Mouse (Mus musculus) limb, embryonic 11.5 days (tissue): Measurements from ENCODE around the gene Taf8. TPM values are rescaled to one million over a fixed set of nuclear protein-coding genes. Genes with fewer than 3 reads are reported as not detected.

Experiments
- ATAC-seq: fragments of 200-750 bp; cut with Nextera tagmentation; 2 replicates; pipeline ENCODE4 v1.8.0; 2017; ENCODE audit warnings: low read depth; ENCODE audit not compliant: insufficient number of reproducible peaks, low FRiP score, low TSS enrichment
- DNase-seq: peaks from one replicate; pipeline ENCODE4 v3.0.0-alpha.2; 2015; ENCODE audit warnings: low spot score
- H3K27ac ChIP-seq: fragments of 300-500 bp; sonication (generic); replicated peaks from 2 replicates; pipeline ENCODE4 v1.5.1; 2014; ENCODE audit warnings: low read depth, mild to moderate bottlenecking, low read length
- H3K27me3 ChIP-seq: fragments of 300-500 bp; sonication (generic); 2 replicates; pipeline ENCODE4 v1.6.1; 2014; ENCODE audit warnings: mild to moderate bottlenecking, low read length, mixed read lengths; ENCODE audit not compliant: control insufficient read depth, insufficient read depth
- H3K36me3 ChIP-seq: fragments of 300-500 bp; sonication (generic); 2 replicates; pipeline ENCODE4 v1.6.1; 2014; ENCODE audit warnings: mild to moderate bottlenecking, low read length, moderate library complexity, mixed read lengths; ENCODE audit not compliant: control insufficient read depth, insufficient read depth
- H3K4me1 ChIP-seq: fragments of 300-500 bp; sonication (generic); 2 replicates; pipeline ENCODE4 v1.6.1; 2014; ENCODE audit warnings: low read length, mixed read lengths; ENCODE audit not compliant: control insufficient read depth, insufficient read depth
- H3K4me2 ChIP-seq: fragments of 300-500 bp; sonication (generic); 2 replicates; pipeline ENCODE4 v1.6.1; 2014; ENCODE audit warnings: low read depth, mild to moderate bottlenecking, moderate library complexity; ENCODE audit not compliant: severe bottlenecking
- H3K4me3 ChIP-seq: fragments of 300-500 bp; sonication (generic); 2 replicates; pipeline ENCODE4 v1.5.1; 2014; ENCODE audit warnings: low read depth, low read length
- H3K9ac ChIP-seq: fragments of 300-500 bp; sonication (generic); 2 replicates; pipeline ENCODE4 v1.6.1; 2014; ENCODE audit warnings: mild to moderate bottlenecking, low read length
- H3K9me3 ChIP-seq: fragments of 300-500 bp; sonication (generic); 2 replicates; pipeline ENCODE4 v1.6.1; 2016; ENCODE audit warnings: low read length; ENCODE audit not compliant: control insufficient read depth
- WGBS: fragments of 180-500 bp; shearing (Covaris S2); extraction: QIAGEN DNeasy Blood & Tissue Kit; methylation state at CpG from one replicate; pipeline ENCODE4 v1.1.7; 2014; 5-methylcytosine and 5-hydroxymethylcytosine counted together
- polyA plus RNA-seq: library from polyadenylated mRNA; unstranded; fragments of >200 nt; fragmentation: Nextera tagmentation; extraction: Ambion mirVana; gene quantifications from 2 replicates; pipeline ENCODE4 v1.2.1, GENCODE M21; 2014

Taf8 gene
- polyA plus RNA-seq, 1 experiment from 2014 or later: 33.7 TPM

DNA sequence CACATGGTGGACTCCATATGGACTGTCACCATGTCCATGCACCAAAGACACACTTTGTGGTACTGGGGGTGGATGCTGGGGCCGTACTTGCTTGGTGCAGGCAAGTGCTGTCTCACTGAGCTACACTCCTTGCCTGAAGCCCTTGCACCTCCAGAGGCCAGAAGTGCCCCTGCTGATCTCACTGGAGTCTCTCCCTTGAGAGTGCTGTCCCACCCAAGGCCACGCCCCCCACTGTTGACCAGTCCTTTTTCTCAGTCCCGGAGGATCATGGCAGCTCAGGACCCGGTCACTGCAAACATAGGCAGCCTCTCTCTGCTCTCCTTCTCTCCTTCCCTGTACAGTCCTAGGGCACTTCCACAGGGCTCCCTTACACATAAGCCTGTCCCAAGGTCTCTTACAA lies 27.8 kb downstream of the Taf8 start:
- no peaks in the 10 kb centered on the region for H3K4me1 ChIP-seq
- no peak overlapping the region for H3K4me3 ChIP-seq
- no peaks in the 10 kb centered on the region for H3K36me3 ChIP-seq
- H3K4me2 ChIP-seq: no peak overlapping the region
- ATAC-seq: no peak
- 91% methylated on average over 4 of the region's 4 CpGs for WGBS
- H3K27ac ChIP-seq: no peak overlapping the region
- H3K9ac ChIP-seq: no peak overlapping the region
- no peak for DNase-seq
- H3K27me3 ChIP-seq: peaks cover 6% of the 10 kb centered on the region
- H3K9me3 ChIP-seq: no peaks in the 10 kb centered on the region

DNA sequence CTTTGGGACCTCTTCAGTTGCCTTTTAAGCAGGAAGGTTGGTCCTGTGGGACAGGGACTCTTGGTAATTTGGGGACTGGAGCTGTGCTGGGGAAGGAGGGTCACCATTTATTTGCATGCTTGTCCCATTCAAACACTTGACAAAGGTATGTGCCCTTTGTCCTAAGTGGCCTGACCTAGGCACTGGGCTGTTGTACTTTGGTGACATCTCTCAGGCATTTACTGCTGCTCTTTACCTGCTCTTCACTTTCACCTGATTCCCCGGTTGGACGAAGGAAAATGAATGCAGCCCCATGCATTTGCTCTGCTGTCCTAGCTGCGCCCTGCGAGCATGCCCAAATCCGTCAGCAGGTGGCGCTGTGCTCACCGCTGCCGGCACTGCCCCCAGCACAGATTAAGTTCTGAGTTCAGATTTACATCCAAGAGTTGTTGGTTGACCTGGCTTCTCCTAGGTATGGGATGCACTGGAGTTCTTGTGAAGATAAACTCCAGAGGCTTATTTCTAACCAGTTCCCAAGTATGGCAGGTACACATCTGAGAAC lies 28.6 kb downstream of the Taf8 start:
- no peak for ATAC-seq
- H3K27me3 ChIP-seq: peaks cover 14% of the 10 kb centered on the region
- peak; percentile 69 for DNase-seq

DNA sequence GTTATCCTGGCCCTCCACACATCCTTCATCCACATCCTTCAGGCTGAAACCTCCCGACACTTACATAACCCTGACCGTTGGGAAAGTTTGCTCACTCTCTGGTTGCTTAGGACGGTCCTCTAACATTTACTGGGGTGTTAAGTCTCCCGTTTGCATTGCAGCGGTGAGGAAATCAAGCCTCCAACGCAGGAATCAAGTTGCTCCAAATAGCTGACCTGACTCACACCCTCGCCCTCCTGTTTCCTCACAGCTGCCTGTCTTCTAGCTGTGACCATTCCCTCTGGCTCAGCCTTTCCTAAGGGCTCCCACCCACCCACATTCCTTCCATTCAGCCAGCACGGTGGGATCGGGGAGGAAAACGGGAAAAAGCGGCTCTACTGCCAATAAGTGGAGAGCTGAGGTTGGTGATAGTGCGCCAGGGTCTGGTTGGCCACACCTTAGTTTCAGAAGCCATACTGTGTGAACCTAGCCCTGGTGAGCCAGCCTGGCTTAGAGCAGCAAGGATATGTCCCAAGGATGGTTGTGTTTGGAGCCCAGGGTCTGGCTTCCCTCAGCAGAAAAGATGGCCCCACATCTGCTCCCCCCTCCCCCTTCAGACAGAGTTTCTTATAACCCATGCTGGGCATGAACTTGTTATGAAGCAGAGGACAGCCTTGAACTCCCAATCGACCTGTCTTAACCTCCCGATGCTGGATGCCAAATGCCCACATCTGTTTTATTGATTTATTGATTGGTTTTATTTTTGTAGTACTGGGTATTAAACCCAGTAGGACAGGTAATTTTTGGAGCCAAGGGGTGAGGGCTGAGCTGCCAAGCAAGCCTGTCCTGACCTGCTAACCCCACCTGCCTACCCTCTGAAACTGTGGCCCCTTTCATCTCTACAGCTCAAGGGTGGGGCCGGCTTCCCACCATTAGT lies 29.4 kb downstream of the Taf8 start:
- peaks cover 22% of the 10 kb centered on the region for H3K27me3 ChIP-seq
- H3K4me3 ChIP-seq: no peak overlapping the region
- H3K9me3 ChIP-seq: no peaks in the 10 kb centered on the region
- no peak overlapping the region for H3K27ac ChIP-seq
- ATAC-seq (no peak), DNase-seq (no peak)
- WGBS: 35% methylated on average over 15 of the region's 15 CpGs
- H3K4me2 ChIP-seq: no peak overlapping the region
- no peak overlapping the region for H3K9ac ChIP-seq
- no peaks in the 10 kb centered on the region for H3K4me1 ChIP-seq
- H3K36me3 ChIP-seq: no peaks in the 10 kb centered on the region

More for the DNA sequence above, 28.6 kb downstream of the Taf8 start:
- no peaks in the 10 kb centered on the region for H3K36me3 ChIP-seq
- no peaks in the 10 kb centered on the region for H3K9me3 ChIP-seq
- H3K27ac ChIP-seq: no peak overlapping the region
- H3K4me3 ChIP-seq: no peak overlapping the region
- H3K9ac ChIP-seq: no peak overlapping the region
- WGBS: 10% methylated on average over 8 of the region's 8 CpGs
- no peaks in the 10 kb centered on the region for H3K4me1 ChIP-seq
- no peak overlapping the region for H3K4me2 ChIP-seq

DNA sequence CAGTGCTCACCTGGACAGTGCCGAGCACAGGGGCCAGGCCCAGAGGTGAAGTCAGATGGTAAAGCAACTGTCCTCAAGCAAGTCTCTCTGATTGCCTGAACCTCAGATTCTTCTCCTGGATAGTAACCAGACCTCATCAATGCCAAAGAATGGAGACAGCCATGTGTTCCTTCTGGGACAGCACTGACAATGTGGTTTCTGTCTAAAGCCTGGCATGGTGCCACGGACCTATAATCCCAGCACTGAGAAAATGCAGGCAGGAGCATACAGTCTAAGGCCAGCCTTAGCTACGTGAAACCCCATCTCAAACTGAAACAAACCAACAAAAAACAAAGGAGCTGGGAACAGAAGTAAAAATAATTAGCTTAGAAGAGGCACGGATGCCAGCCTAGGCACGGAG lies 31.4 kb downstream of the Taf8 start:
- DNase-seq: no peak
- no peak overlapping the region for H3K4me2 ChIP-seq
- peaks cover 4% of the 10 kb centered on the region; the same call in 1 of the 2 replicates for H3K4me1 ChIP-seq

DNA sequence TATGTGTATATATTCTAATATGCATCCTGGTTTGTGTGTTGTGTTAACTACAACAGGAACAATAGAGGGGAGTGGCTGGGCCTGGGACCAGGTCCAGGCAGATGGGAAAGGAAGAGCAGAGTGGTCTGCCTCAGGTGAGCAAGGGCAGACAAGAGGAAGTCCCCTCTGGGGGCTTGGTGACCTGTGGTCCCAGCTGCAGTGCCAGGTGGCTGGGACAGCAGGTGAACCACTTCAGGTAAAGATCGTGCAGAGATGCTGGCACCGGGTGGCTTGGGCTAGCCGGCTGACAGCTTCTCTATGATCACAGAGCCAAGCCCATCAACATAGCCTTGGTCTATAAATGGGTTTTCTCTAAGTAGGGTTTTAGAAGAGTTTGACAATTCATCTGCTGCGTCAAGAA lies 32.0 kb downstream of the Taf8 start:
- 96% methylated on average over 4 of the region's 4 CpGs for WGBS
- Histone ChIP-seq H3K4me1 (peaks cover 4% of the 10 kb centered on the region; the same call in 1 of the 2 replicates), H3K9me3 (no peaks in the 10 kb centered on the region), H3K9ac (no peak overlapping the region), H3K27ac (no peak overlapping the region), H3K4me2 (no peak overlapping the region), H3K36me3 (no peaks in the 10 kb centered on the region), H3K27me3 (peaks cover 38% of the 10 kb centered on the region), H3K4me3 (no peak overlapping the region)
- DNase-seq (no peak), ATAC-seq (no peak)

More for the DNA sequence above, 31.4 kb downstream of the Taf8 start:
- Histone ChIP-seq H3K9ac (no peak overlapping the region), H3K27me3 (peaks cover 38% of the 10 kb centered on the region), H3K36me3 (no peaks in the 10 kb centered on the region), H3K27ac (no peak overlapping the region), H3K9me3 (no peaks in the 10 kb centered on the region), H3K4me3 (no peak overlapping the region)
- 85% methylated on average over 5 of the region's 5 CpGs for WGBS
- no peak for ATAC-seq

DNA sequence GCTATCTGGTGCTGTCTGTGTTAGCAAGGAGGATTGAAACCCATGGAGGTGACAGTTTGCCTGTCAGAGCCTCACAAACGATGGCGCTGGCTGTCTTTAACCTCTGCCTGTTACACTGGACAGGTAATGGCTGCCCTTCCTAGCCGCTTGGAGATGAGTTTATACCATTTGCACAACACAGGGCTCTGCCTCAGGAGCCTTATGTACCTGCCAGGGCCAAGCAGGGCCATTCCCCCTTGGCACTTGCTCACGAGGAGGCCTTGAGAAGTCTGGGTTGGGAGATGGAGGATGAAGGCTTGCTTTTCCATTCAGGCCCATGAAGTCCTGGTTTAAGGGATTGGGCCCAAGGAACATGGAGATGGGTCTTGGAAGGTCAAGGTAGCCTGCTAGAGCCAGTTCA lies 32.5 kb downstream of the Taf8 start:
- no peak overlapping the region for H3K4me2 ChIP-seq
- H3K36me3 ChIP-seq: no peaks in the 10 kb centered on the region
- ATAC-seq (no peak), DNase-seq (no peak)
- no peak overlapping the region for H3K4me3 ChIP-seq
- no peak overlapping the region for H3K9ac ChIP-seq
- 84% methylated on average over 4 of the region's 4 CpGs for WGBS
- peaks cover 38% of the 10 kb centered on the region for H3K27me3 ChIP-seq
- H3K4me1 ChIP-seq: peaks cover 4% of the 10 kb centered on the region; the same call in 1 of the 2 replicates
- no peak overlapping the region for H3K27ac ChIP-seq
- H3K9me3 ChIP-seq: no peaks in the 10 kb centered on the region

DNA sequence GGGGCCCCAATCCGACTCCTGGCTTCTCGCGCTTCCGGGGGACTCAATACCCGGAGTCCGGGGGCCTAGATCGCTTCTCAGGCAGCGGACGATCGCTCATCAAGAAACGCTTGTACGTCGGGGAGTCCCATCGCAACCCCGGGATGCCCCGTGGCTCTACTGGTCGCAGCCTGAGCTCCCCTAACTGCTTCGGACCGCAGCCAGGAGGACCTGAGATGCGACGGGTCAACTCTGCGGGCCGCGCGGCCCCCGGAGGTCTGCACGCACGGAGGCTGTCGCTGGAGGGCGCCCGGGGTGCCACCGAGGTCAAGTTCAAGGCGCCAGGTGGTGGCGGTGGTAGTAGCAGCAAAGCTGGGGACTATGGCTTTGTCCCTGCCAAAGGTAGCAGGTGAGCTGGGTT lies 33.6 kb downstream of the Taf8 start:
- WGBS: 6% methylated on average over 34 of the region's 34 CpGs

DNA sequence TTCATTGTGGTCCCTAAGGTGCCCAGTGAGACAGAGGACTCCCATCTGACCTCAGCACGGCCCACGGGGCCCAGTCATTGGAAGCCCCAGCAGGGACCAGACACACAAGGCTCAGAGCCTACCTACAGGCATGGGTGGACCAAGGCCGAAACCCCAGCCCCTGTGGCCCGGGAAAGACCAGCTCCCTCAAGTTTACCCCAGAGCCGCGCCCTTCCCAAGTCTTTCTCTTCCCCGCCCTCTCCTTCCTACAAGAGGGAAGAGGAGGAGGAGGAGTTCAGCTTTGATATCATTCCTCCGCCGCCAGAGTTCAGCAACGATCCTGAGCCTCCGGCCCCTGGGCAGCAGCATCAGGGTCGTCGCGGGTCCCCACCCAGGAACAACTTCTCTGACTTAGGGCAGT lies 34.0 kb downstream of the Taf8 start:
- Histone ChIP-seq H3K9ac (no peak overlapping the region; the same call in 1 of the 2 replicates), H3K4me1 (peaks cover 4% of the 10 kb centered on the region; the same call in 1 of the 2 replicates), H3K27me3 (peaks cover 38% of the 10 kb centered on the region), H3K9me3 (no peaks in the 10 kb centered on the region), H3K36me3 (no peaks in the 10 kb centered on the region), H3K4me3 (peak overlapping the region; percentile 18), H3K4me2 (peak overlapping the region; percentile 35), H3K27ac (no peak overlapping the region)
- 14% methylated on average over 12 of the region's 14 CpGs for WGBS
- ATAC-seq: no peak
- DNase-seq: no peak

More for the DNA sequence above, 33.6 kb downstream of the Taf8 start:
- DNase-seq (peak; percentile 54), ATAC-seq (no peak)
- no peaks in the 10 kb centered on the region for H3K36me3 ChIP-seq
- H3K4me1 ChIP-seq: peaks cover 4% of the 10 kb centered on the region; the same call in 1 of the 2 replicates
- H3K27me3 ChIP-seq: peaks cover 38% of the 10 kb centered on the region
- peak overlapping the region; percentile 35 for H3K4me2 ChIP-seq
- H3K9me3 ChIP-seq: no peaks in the 10 kb centered on the region
- H3K27ac ChIP-seq: no peak overlapping the region
- H3K9ac ChIP-seq: no peak overlapping the region; the same call in 1 of the 2 replicates
- H3K4me3 ChIP-seq: peak overlapping the region; percentile 18
